Mouse (Mus musculus): Measurements from ENCODE around the gene Dnajc19.
"Not testable (repeated sequence)": the region's sequence is repeated elsewhere in the genome, so short reads cannot be mapped to it uniquely, and the experiment has no call there.

Gene Dnajc19

DNA sequence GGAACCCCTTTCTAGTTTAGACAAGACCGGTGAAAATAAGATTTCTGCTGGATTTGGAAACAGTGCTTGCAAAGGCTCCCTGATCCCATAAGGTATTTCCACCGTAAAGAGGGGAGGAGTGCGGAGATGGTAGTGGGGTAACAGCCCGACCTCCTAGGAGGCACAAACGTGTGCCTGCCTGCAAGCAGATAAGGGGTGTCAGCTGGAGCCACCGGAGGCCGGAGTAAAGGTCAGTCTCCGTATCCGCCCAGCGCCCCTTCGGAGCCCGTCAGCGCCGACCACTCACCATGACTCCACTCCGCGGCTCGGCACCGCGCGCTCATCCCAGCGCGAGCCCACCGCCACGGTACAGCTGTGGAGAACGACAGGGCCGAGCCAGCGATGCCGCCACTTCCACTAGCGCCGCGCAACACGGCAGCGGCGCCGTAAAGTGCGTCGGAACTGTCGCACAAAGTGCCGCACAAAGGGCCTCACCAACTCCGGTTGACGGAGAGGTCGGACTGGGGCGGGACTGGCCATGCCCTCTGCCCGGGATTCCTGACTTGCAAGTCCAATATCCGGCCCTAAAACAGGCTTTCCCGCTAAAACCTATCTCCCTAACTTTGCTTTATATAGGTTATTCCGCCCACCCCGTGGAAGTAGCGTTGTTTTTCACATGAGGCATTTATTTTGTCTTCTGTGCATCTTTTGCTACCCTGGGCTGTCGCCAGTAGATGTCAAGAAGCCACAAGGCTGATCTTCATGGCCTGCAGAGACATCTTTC lies at the start of gene Dnajc19:
Gene Dnajc19, minus strand, starts transcription at position 422 of the 763 bp plus-strand sequence.
- DNase-seq: peak; percentile 95

DNA sequence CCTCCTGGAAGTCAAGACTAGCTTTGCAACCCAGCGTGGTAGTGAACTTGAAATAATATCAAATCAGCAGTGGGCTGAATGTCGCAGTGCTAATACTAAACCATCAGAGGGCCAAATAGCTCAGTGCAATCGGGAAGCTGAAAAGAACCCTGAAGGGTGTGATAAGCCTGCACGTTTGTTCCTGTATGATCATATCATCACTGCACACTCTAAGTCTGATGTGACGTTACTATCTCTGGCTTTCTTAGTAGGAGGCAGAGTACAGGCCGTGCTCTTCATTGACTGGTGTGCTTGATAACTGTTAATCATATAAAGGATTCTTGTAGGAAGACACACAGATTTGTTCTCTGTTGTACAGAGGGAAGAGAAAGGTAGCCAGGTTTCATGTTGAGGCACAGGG lies 48.8 kb upstream of the Dnajc19 start:
- DNase-seq: no peak

DNA sequence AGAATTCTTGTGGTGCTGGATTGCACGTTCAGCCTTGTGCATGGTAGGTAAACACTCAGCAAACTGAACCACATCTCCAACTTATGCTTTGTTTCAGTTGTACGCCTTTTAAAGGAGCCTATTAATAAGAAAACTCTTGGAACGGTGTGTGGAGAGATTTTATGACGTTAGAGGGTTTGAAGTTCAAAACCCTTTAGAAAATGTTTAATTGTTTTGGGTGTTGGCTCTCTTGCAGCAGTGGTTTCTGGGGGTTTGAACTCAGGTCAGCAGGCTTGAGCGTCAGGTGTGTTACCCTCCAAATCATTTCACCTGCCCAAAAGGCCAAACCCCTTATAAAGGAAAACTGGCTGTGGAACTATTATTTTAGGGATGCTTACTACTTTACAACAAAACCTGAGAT lies 40.2 kb upstream of the Dnajc19 start:
- no peak for DNase-seq

DNA sequence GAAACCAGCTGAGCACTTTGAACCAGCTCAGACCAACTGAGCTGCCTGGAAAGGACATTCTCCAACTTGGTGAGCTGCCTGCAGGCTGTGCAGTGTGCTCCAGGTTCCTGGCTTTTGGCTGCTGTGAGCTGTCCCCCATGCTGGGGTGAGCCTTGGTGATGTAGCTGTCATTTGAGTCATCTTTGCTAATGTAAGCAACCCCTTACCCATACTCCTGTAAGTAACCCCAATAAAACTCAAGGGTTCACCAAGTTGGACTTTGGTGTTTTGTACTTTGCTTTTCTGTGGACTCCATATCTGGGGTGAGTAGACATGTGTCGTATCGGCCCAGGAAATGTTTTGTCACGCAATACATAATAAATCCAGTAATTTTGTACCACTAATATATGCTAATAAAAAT lies 39.7 kb upstream of the Dnajc19 start:
- no peak for DNase-seq

DNA sequence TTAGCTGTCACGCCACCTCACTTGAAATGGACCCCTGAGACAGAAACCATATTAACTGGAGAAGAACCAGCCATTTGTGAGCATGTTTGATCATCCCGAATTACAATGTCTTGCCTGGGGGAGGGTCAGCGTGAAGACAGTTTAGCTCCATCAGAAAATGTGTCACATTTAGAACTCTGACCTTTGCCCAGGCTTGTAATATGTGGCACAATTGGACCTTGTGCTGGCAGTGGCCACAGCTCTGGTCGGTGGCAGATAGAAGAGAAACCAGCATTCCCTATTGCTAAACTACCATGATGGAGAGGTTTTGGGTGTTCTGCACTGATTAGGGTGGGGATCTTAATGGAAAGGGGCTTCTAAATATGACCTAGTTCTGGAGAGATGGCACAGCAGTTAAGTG lies 38.7 kb upstream of the Dnajc19 start:
- no peak for DNase-seq

DNA sequence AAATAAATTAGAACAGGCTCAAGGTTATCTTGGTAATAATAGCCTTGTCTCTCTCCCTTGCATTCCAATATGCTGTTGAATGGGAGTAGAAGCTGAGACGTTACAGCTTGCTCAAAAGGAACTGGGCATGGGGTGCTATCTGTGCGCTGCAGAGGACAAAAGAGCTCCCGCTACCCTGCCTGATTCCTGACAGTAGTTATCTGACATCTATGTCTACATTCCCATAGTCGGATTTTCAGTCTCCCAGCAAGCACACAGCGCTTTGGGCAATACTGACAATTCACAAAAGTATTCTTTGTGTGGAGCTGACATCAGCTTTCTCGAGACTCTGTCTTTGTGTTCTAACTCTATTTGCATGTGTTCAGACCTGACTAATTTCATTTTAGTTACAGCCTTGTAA lies 34.7 kb upstream of the Dnajc19 start:
- DNase-seq: no peak

DNA sequence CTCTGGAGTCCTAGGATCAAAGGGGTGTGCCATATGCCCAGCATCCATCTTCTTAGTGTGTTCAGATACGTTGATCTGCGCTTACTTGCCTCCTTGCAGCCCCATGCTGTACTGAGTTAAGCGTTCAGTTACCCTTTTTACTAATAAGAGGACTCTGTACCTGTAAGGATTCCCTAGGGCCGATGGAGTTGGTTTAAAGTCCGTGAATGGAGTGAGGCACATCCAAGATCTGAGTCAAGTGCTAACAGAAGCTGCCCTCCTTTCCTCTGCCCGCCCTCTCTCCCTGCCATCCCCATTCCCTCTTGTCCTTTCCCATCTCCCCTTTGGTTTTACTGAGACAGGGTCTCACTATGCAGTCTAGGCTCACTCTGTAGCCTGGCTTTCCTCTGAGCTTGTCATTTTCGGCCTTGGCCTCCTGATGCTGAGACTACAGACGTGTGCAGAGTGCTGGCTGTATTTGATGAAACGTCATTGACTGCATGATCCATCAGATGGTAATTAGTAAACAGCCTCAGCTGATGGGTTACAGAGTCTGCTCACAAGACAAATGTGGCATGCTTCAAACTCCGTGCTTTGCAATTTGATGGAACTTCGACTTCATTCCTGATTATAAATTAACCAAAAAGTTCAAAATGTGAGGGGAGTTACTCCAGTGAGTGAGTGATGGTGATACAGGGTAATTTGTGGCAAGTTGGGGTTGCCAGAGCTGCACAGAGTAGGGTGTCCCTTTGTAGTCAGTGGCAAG lies 31.0 kb upstream of the Dnajc19 start:
- DNase-seq: peak; percentile 79

DNA sequence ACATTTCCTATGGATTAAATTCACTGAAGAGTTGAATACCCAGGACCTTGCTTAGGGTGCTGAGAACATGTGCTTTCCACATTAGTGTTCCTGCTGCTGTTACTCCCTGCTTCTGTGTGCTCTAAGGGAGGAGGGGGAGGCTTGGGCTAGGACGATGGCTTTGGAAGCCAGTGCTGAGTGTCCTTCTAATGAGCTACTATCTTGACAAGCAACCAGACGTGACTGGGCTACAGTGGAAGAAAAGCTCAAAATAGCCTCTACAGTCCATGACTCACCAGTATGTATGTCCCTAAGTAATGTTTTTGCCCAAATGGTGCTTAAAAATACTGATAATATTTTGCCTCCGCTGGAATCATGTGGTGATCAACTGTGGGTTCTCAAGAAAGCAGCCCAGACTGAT lies 26.5 kb upstream of the Dnajc19 start:
- no peak for DNase-seq

DNA sequence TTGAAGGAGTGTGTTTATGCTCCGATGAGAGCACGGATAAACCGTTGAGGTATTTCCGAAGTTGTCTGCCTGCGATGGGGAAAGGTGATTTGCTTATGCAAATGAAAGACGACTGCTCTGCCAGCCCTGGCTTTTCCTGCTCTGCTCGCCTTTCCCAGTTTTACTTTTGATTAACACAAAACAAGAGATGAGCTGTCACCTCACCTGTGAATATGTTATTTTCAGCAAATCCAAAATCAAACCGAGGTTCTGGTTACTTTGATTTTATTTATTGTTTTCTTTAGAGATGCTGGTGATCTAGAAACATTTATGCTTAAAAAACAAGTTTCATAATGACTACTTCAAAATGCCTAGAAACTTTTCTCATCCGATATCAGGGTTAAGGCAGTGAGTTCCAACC lies 25.3 kb upstream of the Dnajc19 start:
- no peak for DNase-seq

DNA sequence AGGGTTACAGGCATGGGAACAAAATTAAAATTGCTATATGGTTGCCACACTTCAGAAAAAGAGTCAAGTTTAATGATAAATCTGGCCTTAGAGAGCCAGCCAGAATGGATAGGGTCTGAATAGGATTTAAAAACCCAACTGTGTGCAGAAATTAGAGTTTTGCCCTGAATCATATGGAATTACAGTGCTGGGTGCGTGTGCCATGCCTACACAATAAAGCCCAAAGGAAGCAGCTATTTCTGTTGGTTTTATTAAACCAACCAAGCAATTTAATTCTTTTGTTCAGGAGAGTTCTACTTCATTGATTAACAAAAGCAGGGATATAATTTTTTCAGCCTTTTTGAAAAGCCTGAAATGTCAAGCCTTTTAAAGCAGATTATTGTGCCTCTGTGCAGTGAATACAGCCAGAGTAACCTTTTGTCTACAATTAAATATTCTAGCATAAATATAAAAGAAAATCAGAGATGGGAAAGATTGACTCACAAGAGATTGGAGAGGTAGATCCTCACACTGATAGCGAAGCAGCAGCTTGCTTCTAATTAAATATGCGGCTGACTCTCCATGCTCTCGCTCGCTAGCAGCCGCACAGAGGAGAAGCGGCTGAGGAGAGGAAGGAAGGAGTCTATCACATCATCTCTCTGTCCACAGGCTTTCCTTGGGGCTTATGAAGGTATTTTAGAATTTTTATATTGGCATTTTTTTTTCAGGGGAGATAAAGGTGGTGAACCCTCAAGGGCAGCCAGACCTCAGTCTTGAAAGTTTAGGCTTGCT lies 23.0 kb upstream of the Dnajc19 start:
- no peak for DNase-seq

DNA sequence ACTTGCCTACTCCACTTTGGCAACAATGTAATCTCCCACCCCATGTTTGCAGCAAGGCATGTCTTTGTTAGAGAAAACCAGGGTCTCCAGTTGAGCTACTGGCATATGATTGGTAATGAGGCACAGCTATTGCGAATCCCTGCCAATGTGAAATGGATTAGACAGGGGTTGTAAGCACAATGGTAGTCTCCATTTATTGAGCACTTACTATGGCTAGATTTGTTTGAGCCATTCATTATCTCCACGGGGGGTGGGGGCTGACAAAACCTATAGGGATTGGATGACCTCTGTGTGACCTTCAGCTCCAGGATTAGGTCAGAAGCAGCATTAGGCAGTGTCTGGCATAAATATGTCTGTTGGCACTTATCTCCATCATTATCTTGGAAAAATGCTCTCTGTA lies 21.8 kb upstream of the Dnajc19 start:
- no peak for DNase-seq

DNA sequence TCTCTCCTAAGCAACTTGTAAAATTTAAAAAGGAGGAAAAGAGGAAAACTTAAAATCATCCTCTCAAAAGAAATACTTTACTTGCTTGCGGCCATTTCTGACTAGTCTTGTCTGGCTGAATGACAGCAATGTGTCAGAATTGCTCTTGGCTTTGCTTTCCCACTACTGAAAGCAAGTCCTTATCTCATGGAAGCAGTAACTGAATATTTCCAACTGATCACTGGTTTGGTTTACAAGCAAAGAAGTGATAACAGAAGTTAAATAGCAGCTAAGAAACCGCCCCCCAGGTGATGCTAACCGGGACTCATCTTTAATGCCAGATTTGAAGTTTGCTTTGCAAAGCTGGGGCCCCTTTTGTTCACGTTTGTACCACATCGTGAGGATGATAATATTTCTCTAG lies 2.5 kb upstream of the Dnajc19 start:
- no peak for DNase-seq

DNA sequence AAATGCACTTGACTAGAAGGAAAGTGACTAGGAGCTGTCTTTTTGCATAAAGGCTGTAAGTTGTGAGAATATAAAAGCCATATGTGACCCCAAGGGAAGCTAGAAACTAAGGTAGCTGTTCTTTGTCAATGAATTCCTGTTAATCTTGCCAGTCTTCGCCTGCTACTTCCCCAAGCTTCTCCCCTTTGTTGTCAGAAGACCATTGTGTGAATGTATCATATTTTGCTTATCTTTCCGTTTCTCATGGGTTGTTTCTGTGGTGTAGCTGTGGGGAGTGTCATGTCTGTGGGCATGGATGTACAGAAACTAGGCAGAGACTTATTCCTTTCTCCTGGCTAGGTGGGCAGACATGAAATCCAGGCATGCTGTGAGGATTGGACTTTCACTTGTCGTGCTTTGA lies 808 bp upstream of the Dnajc19 start:
- no peak for DNase-seq

DNA sequence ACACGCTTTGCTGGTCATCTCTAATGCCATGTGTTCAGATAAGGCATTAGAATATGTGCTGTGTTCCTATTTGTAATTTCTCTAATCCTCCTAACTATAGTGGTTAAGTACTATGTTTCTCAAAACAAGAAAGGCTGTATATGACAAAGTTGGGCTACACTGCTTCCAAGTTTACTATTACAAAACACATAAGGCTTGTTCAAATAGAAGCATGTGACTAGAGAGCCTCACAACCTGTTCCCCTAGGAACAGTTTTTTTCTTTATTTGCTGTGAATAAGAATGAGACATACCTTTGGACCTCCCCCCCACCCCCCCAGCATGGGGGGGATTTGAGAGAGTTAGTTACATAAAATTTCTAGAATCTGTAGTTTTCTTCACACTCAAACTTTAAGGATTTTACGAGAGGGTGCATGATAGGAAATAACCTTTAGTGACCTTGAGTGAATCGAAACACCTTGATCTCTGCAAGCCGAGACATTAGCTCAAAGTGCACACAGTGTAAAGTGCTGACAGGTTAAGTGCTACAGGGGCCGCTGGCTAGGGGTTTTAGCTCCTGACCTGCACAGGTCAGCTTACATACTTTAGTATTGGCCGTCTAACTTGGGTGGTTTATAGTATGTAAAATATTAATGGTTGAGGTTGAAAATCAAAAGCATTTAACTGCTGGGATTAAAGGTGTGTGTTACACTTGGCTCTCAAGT lies 4.9 kb downstream of the Dnajc19 start:
- DNase-seq: peak; percentile 15

DNA sequence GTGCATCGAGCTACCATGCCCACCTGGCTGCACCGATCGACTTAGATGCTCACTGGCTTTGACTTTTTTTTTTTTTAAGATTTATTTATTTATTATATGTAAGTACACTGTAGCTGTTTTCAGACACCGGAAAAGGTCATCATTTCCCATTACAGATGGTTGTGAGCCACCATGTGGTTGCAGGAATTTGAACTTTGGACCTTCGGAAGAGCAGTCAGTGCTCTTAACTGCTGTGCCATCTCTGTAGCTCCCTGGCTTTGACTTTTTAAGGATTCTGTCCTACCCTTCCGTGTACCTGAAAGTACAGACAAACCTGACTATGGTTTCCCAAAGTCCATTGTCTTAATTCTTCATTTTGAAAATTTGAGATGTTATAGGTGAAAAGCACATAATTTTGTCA lies 8.4 kb downstream of the Dnajc19 start:
- DNase-seq: peak; percentile 11

DNA sequence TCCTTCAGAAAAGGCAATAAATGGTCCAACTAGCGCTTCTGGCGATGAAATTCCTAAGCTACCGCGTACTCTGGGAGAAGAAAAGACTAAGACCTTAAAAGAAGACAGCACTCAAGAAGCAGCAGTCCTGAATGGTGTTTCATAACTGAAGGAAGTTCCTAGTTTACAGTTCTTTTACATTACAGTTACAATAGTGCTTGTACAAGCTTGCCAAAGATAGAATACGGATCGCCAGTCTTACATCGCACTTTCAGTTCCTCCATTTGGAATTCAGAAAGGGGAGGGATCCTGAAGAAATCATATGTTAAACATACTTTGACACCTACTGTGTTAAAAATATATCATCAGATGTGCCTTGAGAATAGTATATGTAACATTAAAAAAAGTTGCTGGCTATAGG lies 12.2 kb downstream of the Dnajc19 start:
- not testable (repeated sequence) for DNase-seq

DNA sequence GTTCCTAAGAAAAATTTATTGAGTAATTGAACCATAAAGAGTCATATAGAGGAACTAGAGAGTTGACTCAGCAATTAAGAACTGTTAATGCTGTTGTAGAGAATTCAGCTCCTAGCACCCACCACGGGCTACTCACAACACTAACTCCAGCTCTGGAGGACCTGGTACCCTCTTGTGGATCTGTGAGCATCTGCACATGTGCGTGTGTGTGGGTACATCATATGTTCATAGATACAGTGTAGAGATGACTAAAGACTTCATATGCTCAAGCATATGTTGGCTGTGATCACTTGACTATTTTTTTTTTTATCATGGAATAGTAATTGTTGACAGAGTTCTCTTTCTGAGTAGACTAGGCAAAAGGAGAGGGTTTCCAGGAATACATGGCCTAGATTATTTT lies 18.8 kb downstream of the Dnajc19 start:
- DNase-seq: no peak

DNA sequence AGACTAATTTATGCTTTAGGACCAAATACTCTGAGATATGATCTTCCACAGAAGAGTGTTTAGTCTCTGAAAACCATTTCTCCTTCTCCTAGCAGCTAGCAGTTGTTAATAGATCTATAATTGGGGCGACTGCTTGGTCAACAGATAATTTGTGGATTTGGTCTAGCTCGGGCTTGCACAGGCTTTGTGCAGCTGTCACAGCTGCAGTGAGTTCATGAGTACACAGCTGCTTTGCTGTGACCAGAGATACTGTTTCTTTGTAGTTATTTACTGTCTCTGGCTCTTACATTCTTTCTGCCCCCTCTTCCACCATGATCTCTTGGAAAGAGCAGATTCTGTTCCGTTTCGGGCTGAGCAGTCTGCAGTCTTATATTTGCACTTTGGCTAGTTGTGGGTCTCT lies 39.1 kb downstream of the Dnajc19 start:
- DNase-seq: no peak

DNA sequence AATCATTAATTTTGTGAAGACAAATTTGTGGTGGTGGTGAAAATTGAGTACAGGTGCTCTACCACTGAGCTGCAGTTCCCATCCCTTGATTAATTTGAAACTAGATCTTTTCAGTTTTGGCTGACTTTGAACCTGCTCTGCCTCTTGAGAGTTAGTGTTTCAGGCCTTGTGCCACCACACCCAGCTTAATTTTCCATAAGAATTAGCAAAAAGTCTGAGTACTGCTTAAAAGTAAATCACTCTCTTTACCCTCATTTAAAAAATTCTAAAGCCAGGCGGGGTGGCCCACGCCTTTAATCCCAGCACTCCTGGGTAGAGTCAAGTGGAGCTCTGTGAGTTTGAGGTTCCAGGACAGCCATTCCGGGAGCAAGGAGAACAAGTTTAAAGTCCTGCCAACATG lies 45.4 kb downstream of the Dnajc19 start:
- DNase-seq: no peak

DNA sequence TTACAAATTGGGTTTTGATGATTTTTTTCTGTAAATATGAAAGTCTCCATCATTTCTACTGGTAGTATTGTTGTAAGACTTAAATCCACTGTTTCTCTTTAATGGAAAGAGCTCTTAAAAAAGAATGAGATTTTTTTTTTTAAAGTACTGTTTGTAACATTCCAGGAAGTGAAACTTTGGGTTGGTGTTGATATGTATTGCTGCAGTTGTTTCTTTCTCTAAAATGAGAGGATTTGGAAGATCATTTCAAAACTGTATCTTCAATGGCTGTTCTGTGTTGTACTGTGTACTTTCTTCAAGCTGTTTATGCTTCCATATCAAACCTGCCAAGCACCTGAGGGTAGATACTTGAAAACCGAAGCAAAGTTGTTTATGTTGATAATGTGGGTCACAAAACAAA lies 46.3 kb downstream of the Dnajc19 start:
- DNase-seq: no peak

DNA sequence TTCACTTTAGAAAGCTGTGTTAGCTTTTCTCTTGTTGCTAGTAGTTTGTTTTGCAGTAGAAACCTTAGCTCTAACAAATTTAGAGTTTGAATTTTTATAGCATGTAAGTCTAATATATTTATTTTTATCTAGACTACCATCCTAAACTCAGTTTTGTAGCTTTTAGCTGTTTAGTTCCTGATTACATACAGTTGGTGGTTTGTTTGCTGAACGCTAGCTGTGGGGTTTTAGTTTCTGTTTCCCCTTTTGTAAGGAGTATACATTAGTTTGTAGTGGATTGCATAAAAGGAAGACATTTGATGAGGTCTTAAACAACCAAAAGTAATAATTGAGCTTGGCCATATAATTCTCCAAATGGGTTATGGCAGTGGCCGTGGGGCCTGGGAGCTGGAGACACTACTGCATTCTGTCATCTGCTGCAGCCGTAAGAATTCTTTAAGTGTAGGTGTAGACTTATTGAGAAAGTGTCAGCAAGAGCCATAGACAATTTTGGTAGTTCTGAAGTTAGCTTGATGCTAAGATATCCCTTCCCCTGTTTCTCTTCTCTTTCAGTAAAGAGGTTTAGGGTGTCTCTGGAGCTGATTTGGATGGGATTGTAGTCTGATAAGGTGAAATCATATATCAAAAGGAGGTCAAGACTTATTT lies 47.3 kb downstream of the Dnajc19 start:
- no peak for DNase-seq

DNA sequence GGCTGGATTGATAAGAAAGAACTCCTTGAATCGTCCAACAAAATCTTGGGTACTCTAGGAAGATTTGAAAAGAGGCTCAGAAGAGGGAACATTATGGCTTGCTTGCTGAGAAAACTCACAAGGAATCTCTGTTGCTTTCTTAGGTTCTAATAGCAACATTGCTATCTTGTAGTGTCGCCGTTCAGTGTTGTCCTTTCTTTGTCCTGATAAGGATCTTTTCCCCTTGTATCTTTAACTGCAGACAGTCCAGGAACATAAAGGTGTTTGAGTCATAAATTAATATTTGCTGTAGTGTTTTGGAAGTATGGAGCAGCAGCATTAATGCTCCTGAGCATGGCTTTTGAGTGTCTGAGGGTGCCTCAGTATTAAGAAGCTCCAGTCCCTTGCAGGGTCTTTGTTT lies 50.5 kb downstream of the Dnajc19 start:
- DNase-seq: no peak

DNA sequence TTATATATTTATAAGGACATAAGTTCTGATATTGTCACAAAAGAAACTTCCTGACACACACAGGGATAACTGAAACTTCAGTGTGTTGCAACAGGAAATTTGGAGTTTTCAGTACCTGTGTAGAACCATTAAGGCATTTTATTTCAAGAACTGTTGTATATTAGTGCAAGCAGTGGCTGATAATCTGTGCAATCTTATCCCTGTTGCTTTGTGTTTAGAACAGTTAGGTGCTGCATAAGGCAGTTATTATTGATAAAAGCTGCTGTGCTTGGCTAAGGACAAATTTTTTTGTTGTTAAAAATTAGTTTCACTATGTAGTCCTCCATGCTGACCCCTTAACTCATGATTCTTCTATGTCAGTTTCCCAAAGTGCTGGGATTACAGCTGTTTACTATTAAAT lies 52.2 kb downstream of the Dnajc19 start:
- no peak for DNase-seq

All from kidney, adult 11 months (tissue).